Mouse (Mus musculus): Measurements from ENCODE around the gene St14. TPM values are rescaled to one million over a fixed set of nuclear protein-coding genes. Genes with fewer than 3 reads are reported as not detected.
"Not testable (repeated sequence)": the region's sequence is repeated elsewhere in the genome, so short reads cannot be mapped to it uniquely, and the experiment has no call there.

The St14 gene
- polyA plus RNA-seq, 1 experiment from 2014 or later = 46.7 TPM

GRCm38 (mm10) chr9:31073797-31074196, 57.9 kb downstream of the St14 start:
- no peaks in the 10 kb centered on the region for H3K4me1 ChIP-seq (ENCODE audit: insufficient read depth, low read length)
- no peak for ATAC-seq (ENCODE audit: low FRiP score, low TSS enrichment)
- H3K36me3 ChIP-seq (ENCODE audit: insufficient read depth, low read length) = 0 out of 2 replicates have a peak, but pooled peaks cover 2% of the 10 kb centered on the region
- no peak overlapping the region for H3K4me3 ChIP-seq (ENCODE audit: low read length)
- 85% methylated on average over 7 of the region's 7 CpGs for WGBS
- no peaks in the 10 kb centered on the region for H3K9me3 ChIP-seq (ENCODE audit: low read length)
- no peak overlapping the region for H3K9ac ChIP-seq (replicated peaks; ENCODE audit: low read length)
- no peak overlapping the region for H3K27ac ChIP-seq (ENCODE audit: low read length)
- no peaks in the 10 kb centered on the region for H3K27me3 ChIP-seq (ENCODE audit: insufficient read depth, low read length)
- no peak overlapping the region for H3K4me2 ChIP-seq (replicated peaks; ENCODE audit: low read depth, low read length)

GRCm38 (mm10) chr9:31072256-31072655, 59.4 kb downstream of the St14 start:
- Histone ChIP-seq H3K27me3 (ENCODE audit: insufficient read depth, low read length) (no peaks in the 10 kb centered on the region), H3K4me3 (ENCODE audit: low read length) (no peak overlapping the region), H3K9ac (replicated peaks; ENCODE audit: low read length) (no peak overlapping the region), H3K36me3 (ENCODE audit: insufficient read depth, low read length) (0 out of 2 replicates have a peak, but pooled peaks cover 5% of the 10 kb centered on the region), H3K4me1 (ENCODE audit: insufficient read depth, low read length) (no peaks in the 10 kb centered on the region), H3K4me2 (replicated peaks; ENCODE audit: low read depth, low read length) (no peak overlapping the region), H3K9me3 (ENCODE audit: low read length) (no peaks in the 10 kb centered on the region), H3K27ac (ENCODE audit: low read length) (no peak overlapping the region)
- WGBS = 86% methylated on average over 5 of the region's 5 CpGs
- no peak for ATAC-seq (ENCODE audit: low FRiP score, low TSS enrichment)

GRCm38 (mm10) chr9:31070706-31071105, 60.9 kb downstream of the St14 start:
- ATAC-seq (ENCODE audit: low FRiP score, low TSS enrichment) = no peak
- Histone ChIP-seq H3K36me3 (ENCODE audit: insufficient read depth, low read length) (peaks cover 10% of the 10 kb centered on the region; the same call in 1 of the 2 replicates), H3K9ac (replicated peaks; ENCODE audit: low read length) (no peak overlapping the region)

GRCm38 (mm10) chr9:31058723-31059122, 72.9 kb downstream of the St14 start:
- H3K9me3 ChIP-seq (ENCODE audit: low read length) = no peaks in the 10 kb centered on the region
- no peak overlapping the region for H3K9ac ChIP-seq (replicated peaks; ENCODE audit: low read length)
- ATAC-seq (ENCODE audit: low FRiP score, low TSS enrichment) = no peak
- H3K4me2 ChIP-seq (replicated peaks; ENCODE audit: low read depth, low read length) = no peak overlapping the region
- H3K4me3 ChIP-seq (ENCODE audit: low read length) = no peak overlapping the region
- no peaks in the 10 kb centered on the region for H3K27me3 ChIP-seq (ENCODE audit: insufficient read depth, low read length)
- 54% methylated on average over 2 of the region's 2 CpGs for WGBS
- H3K4me1 ChIP-seq (ENCODE audit: insufficient read depth, low read length) = no peaks in the 10 kb centered on the region
- no peak overlapping the region for H3K27ac ChIP-seq (ENCODE audit: low read length)
- H3K36me3 ChIP-seq (ENCODE audit: insufficient read depth, low read length) = peaks cover 14% of the 10 kb centered on the region; the same call in 1 of the 2 replicates

More at GRCm38 (mm10) chr9:31070706-31071105, 60.9 kb downstream of the St14 start:
- H3K4me3 ChIP-seq (ENCODE audit: low read length) = no peak overlapping the region
- H3K4me1 ChIP-seq (ENCODE audit: insufficient read depth, low read length) = no peaks in the 10 kb centered on the region
- no peaks in the 10 kb centered on the region for H3K9me3 ChIP-seq (ENCODE audit: low read length)
- no peaks in the 10 kb centered on the region for H3K27me3 ChIP-seq (ENCODE audit: insufficient read depth, low read length)
- 97% methylated on average over 8 of the region's 8 CpGs for WGBS
- no peak overlapping the region for H3K4me2 ChIP-seq (replicated peaks; ENCODE audit: low read depth, low read length)
- H3K27ac ChIP-seq (ENCODE audit: low read length) = no peak overlapping the region

GRCm38 (mm10) chr9:31051509-31051908, 80.1 kb downstream of the St14 start:
- not testable (repeated sequence) for H3K9me3 ChIP-seq (ENCODE audit: low read length); H3K27me3 ChIP-seq (ENCODE audit: insufficient read depth, low read length); H3K27ac ChIP-seq (ENCODE audit: low read length); ATAC-seq (ENCODE audit: low FRiP score, low TSS enrichment); H3K9ac ChIP-seq (replicated peaks; ENCODE audit: low read length); H3K4me2 ChIP-seq (replicated peaks; ENCODE audit: low read depth, low read length); H3K36me3 ChIP-seq (ENCODE audit: insufficient read depth, low read length); H3K4me1 ChIP-seq (ENCODE audit: insufficient read depth, low read length); H3K4me3 ChIP-seq (ENCODE audit: low read length)
- 91% methylated on average over 6 of the region's 6 CpGs for WGBS

- H3K9ac ChIP-seq (replicated peaks; ENCODE audit: low read length) = no peak overlapping the region
- no peaks in the 10 kb centered on the region for H3K36me3 ChIP-seq (ENCODE audit: insufficient read depth, low read length)
- H3K9me3 ChIP-seq (ENCODE audit: low read length) = no peaks in the 10 kb centered on the region
- no peak overlapping the region for H3K4me3 ChIP-seq (ENCODE audit: low read length)
- H3K27me3 ChIP-seq (ENCODE audit: insufficient read depth, low read length) = no peaks in the 10 kb centered on the region
- no peak overlapping the region for H3K4me2 ChIP-seq (replicated peaks; ENCODE audit: low read depth, low read length)
- ATAC-seq (ENCODE audit: low FRiP score, low TSS enrichment) = no peak
- WGBS = 93% methylated on average over 5 of the region's 5 CpGs
- no peak overlapping the region for H3K27ac ChIP-seq (ENCODE audit: low read length)
- no peaks in the 10 kb centered on the region for H3K4me1 ChIP-seq (ENCODE audit: insufficient read depth, low read length)
Measured at GRCm38 (mm10) chr9:31050208-31050607, 81.4 kb downstream of the St14 start.

Other genes with a start within 250 kb of the St14 start
- gene Adamts15, start 209.4 kb downstream of the St14 start, polyA plus RNA-seq (2015; fragmentation: Nextera tagmentation; extraction: Ambion mirVana) = 9.2 and 9.8 TPM in 2 replicates
- gene Adamts8, start 189.3 kb downstream of the St14 start, polyA plus RNA-seq (2015; fragmentation: Nextera tagmentation; extraction: Ambion mirVana) = 0.59 and 0.76 TPM in 2 replicates
- gene Zbtb44, start 101.2 kb downstream of the St14 start, polyA plus RNA-seq (2015; fragmentation: Nextera tagmentation; extraction: Ambion mirVana) = 5.3 and 6.1 TPM in 2 replicates
- 405 and 416 TPM in 2 replicates for gene Aplp2, start 80.0 kb upstream of the St14 start, polyA plus RNA-seq (2015; fragmentation: Nextera tagmentation; extraction: Ambion mirVana)
- 5.4 and 5.8 TPM in 2 replicates for gene Prdm10, start 148.7 kb upstream of the St14 start, polyA plus RNA-seq (2015; fragmentation: Nextera tagmentation; extraction: Ambion mirVana)

All from kidney, embryonic 16.5 days (tissue).